Mouse (Mus musculus) thymus, adult 2 months (tissue): ENCODE results near the gene Rasd1. TPM values are rescaled to one million over a fixed set of nuclear protein-coding genes. Genes with fewer than 3 reads are reported as not detected.

Experiments
- DNase-seq: peaks from one replicate; pipeline ENCODE4 v3.0.0; 2021
- H3K27ac ChIP-seq: fragments of 200-500 bp; 2 replicates; pipeline ENCODE4 v1.5.1; 2012; ENCODE audit warnings: low read length, control low read depth; ENCODE audit not compliant: control insufficient read depth, insufficient read depth
- H3K27me3 ChIP-seq: fragments of 200-500 bp; 2 replicates; pipeline ENCODE4 v1.6.1; 2012; ENCODE audit warnings: mild to moderate bottlenecking, low read length, moderate library complexity, mixed read lengths; ENCODE audit not compliant: control insufficient read depth, insufficient read depth
- H3K36me3 ChIP-seq: fragments of 200-500 bp; 2 replicates; pipeline ENCODE4 v1.6.1; 2012; ENCODE audit warnings: mild to moderate bottlenecking, low read length, moderate library complexity; ENCODE audit not compliant: control insufficient read depth, insufficient read depth
- H3K4me1 ChIP-seq: fragments of 200-500 bp; replicated peaks from 2 replicates; pipeline ENCODE4 v1.6.1; 2012; ENCODE audit warnings: low read length; ENCODE audit not compliant: control insufficient read depth, insufficient read depth
- H3K4me3 ChIP-seq: fragments of 200-500 bp; 2 replicates; pipeline ENCODE4 v1.5.1; 2012; ENCODE audit warnings: mild to moderate bottlenecking, low read length, control low read depth, moderate library complexity; ENCODE audit not compliant: control insufficient read depth, insufficient read depth
- CTCF ChIP-seq: fragments of 200-500 bp; IDR thresholded peaks from 2 replicates; pipeline ENCODE4 v1.5.1; 2012; ENCODE audit warnings: mild to moderate bottlenecking, control low read depth, low read length, moderate library complexity, borderline replicate concordance; ENCODE audit not compliant: control insufficient read depth, poor library complexity, insufficient read depth; ENCODE audit errors: extremely low read depth
- POLR2A ChIP-seq: fragments of 200-500 bp; IDR thresholded peaks from 2 replicates; pipeline ENCODE4 v1.6.1; 2012; ENCODE audit warnings: mild to moderate bottlenecking, low read length, control low read depth, moderate library complexity; ENCODE audit not compliant: control insufficient read depth, poor library complexity, insufficient read depth; ENCODE audit errors: extremely low read depth
- WGBS: fragments of 180-500 bp; shearing (Covaris S2); methylation state at CpG from one replicate; pipeline ENCODE4 v1.1.7; 2018; 5-methylcytosine and 5-hydroxymethylcytosine counted together
- polyA plus RNA-seq: library from polyadenylated mRNA; depleted of rRNA; stranded (reverse); fragments of >200 nt; gene quantifications from 2 replicates; pipeline ENCODE4 v1.2.3, GENCODE M21; 2012; rRNA removed

Gene Rasd1
- polyA plus RNA-seq, result 2.7 and 4.8 TPM in 2 replicates

DNA sequence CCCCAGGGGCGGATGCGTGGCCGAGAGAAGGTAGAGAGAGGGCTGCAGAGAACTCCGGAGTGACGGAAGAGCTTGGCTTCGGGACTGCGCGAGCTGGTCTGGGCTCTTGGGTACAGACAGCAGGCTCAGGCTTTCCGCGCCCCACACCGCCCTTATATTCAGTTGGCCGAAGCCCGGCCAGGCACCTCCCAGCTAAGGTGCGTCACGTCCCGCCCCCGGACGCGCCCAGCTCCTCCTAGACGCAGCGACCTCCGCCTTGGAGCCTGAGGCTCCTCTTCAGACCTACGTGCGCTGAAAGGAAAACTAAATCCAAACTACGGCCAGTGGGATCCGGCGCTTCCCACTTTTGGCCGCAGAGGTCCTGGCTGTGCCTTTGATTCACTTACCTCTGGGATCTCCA lies at the start of gene Rasd1:
TSS of gene Rasd1 (minus strand) at position 127 of the 400 bp plus-strand sequence.
- peak; percentile 47 for DNase-seq
- peak within 1 kb of the TSS; percentile 37 for H3K4me3 ChIP-seq
- TF ChIP-seq CTCF (no peak), POLR2A (0 out of 2 replicates have a peak, but pooled peaks have one; percentile 1)
- H3K4me1 ChIP-seq, result peaks cover 26% of the 10 kb centered on the region
- H3K36me3 ChIP-seq, result peaks cover 6% of the 10 kb centered on the region
- under 1% methylated on average over 28 of the region's 28 CpGs for WGBS
- no peak within 1 kb of the TSS for H3K27ac ChIP-seq
- H3K27me3 ChIP-seq, result peaks cover 12% of the 10 kb centered on the region; the same call in 1 of the 2 replicates

DNA sequence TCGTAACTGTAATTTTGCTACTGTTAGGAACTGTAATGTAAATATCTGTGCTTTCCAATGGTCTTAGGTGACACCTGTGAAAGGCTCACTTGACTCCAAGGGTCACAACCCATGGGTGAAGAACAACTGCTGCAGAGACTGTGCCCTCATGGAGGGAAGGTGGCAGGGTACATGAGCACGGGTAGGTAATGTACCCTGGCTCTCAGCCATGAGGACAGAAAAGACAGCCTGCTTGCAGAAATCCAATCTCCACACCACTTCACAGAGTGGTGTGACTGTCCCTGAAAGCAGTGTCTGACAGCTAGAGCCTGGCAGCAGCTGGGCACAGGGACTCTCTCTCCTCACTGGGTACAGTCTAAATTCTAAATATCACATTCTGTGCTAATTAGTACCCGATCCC lies 46.8 kb upstream of the Rasd1 start:
- H3K4me1 ChIP-seq, result no peaks in the 10 kb centered on the region
- no peak overlapping the region for H3K27ac ChIP-seq
- WGBS, result 93% methylated on average over 3 of the region's 3 CpGs
- TF ChIP-seq POLR2A, result no peak
- TF ChIP-seq CTCF, result no peak
- H3K4me3 ChIP-seq, result no peak overlapping the region
- no peak for DNase-seq
- H3K27me3 ChIP-seq, result no peaks in the 10 kb centered on the region
- no peaks in the 10 kb centered on the region for H3K36me3 ChIP-seq

DNA sequence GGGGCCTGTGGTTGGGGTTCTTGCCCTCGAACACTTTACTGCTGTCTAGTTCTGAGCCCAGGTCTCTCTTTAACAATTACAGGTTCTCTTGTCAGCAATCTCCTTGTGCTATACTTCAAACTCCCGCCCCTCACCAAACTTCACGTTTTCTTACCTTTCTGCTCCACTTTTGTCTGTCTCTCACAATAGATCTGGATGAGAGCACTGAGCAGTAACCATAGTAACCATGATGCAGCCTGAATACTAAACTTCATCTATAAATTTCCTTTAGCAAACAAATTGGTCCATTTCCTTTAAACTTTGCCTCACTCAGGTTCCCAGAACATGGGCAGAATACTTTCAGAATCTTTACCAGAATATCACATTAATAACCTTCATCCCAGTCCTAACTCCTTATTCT lies 44.7 kb upstream of the Rasd1 start:
- Histone ChIP-seq H3K36me3 (no peaks in the 10 kb centered on the region), H3K4me1 (no peaks in the 10 kb centered on the region), H3K27me3 (no peaks in the 10 kb centered on the region), H3K27ac (no peak overlapping the region), H3K4me3 (no peak overlapping the region)
- DNase-seq, result no peak
- TF ChIP-seq CTCF (no peak), POLR2A (no peak)
- WGBS, result 92% methylated on average over 3 of the region's 3 CpGs

DNA sequence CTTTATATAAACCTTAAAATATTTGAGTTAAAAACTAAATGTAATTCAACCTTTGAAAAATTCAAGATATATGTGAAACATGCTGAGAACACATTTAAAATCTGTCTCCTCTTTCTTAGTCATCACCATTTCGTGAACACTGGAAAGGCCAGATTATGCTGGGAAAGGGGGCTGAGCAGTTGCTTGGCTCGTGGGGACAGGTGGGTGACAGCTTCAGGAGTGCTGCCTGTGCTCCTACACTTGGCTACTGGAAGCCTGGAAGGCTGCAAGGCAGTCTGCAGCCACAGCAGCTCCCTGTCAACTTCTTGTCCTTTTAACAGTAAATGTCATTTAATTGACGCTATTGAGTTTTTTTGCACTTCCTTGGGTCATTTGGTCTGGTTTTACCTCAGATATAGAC lies 41.1 kb upstream of the Rasd1 start:
- no peaks in the 10 kb centered on the region for H3K36me3 ChIP-seq
- H3K27ac ChIP-seq, result no peak overlapping the region
- H3K4me3 ChIP-seq, result no peak overlapping the region
- TF ChIP-seq CTCF (no peak), POLR2A (no peak)
- H3K27me3 ChIP-seq, result no peaks in the 10 kb centered on the region
- H3K4me1 ChIP-seq, result no peaks in the 10 kb centered on the region
- 80% methylated on average over 3 of the region's 3 CpGs for WGBS
- no peak for DNase-seq

DNA sequence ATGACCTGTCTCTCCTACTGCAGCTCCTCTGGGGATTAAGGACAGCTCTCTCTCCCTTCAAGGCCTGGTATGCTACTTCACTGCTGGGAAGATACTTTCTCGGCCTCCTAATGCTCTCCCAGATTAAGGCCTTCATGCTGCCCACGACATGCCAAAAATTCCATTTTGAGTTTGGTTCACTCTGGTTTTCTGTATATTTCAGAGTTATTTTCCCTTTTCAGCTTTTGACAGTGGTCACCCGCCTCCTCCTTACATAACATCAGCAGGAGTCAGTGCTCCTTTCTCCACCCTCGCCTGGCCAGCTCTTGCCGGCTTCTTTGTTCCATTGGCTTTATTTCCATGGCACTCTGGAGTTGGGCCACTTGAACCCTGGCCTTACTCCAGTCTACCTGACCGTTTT lies 40.0 kb upstream of the Rasd1 start:
- TF ChIP-seq POLR2A (no peak), CTCF (no peak)
- no peak overlapping the region for H3K27ac ChIP-seq
- WGBS, result 95% methylated on average over 6 of the region's 6 CpGs

DNA sequence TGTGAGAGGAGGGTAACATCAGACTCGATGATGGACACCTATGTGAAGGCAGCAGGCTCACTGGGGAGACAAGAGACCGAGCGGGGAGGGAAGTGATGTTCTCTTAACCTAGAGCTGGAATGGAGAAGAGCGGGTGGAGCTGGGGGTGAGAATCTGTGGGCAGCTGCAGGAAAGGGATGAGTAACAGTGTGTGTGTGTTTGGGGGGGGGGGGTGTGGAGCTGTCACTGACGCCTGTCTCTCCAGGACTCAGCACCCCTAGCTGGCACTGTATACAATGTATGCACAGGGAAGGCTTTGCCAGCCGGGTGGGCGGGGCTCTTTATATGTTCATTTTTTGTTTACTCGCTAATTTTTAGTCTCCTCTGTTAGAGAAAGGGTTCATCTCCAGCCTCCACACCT lies 39.1 kb upstream of the Rasd1 start:
- DNase-seq, result no peak
- TF ChIP-seq POLR2A (no peak), CTCF (no peak)
- 93% methylated on average over 8 of the region's 8 CpGs for WGBS

More for the DNA sequence above, 40.0 kb upstream of the Rasd1 start:
- DNase-seq, result no peak
- Histone ChIP-seq H3K36me3 (no peaks in the 10 kb centered on the region), H3K27me3 (no peaks in the 10 kb centered on the region), H3K4me1 (no peaks in the 10 kb centered on the region), H3K4me3 (no peak overlapping the region)

DNA sequence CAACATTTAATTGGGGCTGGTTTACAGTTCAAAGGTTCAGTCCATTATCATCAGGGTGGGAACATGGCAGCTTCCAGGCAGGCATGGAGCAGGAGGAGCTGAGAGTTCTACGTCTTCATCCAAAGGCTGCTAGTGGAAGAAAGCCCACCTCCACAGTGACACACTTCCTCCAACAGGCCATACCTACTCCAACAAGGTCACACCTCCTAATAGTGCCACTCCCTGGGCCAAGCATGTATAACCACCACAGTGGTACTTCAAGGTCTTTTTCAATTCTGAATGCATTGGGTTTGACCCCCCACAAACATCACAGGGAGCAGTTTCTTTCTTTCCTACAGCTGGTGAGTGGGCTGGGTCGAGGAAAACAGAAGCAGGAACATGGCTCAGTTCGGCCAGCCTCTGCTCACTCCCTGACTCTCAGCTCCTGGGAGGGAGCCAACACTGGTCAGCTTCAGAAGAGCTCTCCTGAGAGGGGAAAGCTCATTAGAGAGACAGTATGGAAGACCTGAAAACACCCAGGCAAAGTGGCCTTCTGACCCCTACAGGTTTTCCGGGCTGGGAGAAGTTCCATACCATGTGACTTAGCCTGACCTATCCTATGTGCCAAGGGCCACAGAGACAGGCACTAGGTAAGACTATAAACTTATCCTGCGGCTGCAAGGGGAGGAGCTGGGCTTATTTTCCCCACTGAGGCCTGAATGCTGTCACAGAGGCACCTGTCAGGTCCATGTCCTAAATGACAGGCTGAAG lies 36.7 kb upstream of the Rasd1 start:
- H3K27me3 ChIP-seq, result no peaks in the 10 kb centered on the region
- no peak overlapping the region for H3K27ac ChIP-seq
- no peak for TF ChIP-seq CTCF
- no peak for TF ChIP-seq POLR2A
- no peak for DNase-seq
- no peaks in the 10 kb centered on the region for H3K36me3 ChIP-seq
- 91% methylated on average over 5 of the region's 5 CpGs for WGBS
- no peaks in the 10 kb centered on the region for H3K4me1 ChIP-seq
- H3K4me3 ChIP-seq, result no peak overlapping the region

More for the DNA sequence above, 39.1 kb upstream of the Rasd1 start:
- H3K27ac ChIP-seq, result no peak overlapping the region
- H3K27me3 ChIP-seq, result no peaks in the 10 kb centered on the region
- no peaks in the 10 kb centered on the region for H3K4me1 ChIP-seq
- H3K4me3 ChIP-seq, result no peak overlapping the region
- H3K36me3 ChIP-seq, result no peaks in the 10 kb centered on the region
